Mouse (Mus musculus) heart, adult 18-20 months (tissue): Measurements from ENCODE around the gene 4930535I16Rik. TPM values are rescaled to one million over a fixed set of nuclear protein-coding genes. Genes with fewer than 3 reads are reported as not detected.
A peak's percentile ranks its signal among the peaks of the same experiment; 100 is the strongest.
"Not testable (repeated sequence)": the region's sequence is repeated elsewhere in the genome, so short reads cannot be mapped to it uniquely, and the experiment has no call there.

Experiments
- DNase-seq, 2 experiments: peaks; one replicate each; pipeline ENCODE4 v3.0.0; 2021 to 2022; ENCODE audit warnings: mixed read lengths in 1 of 2
- long read RNA-seq, 2 experiments: library from polyadenylated mRNA; stranded (forward); transcript quantifications; one replicate each; pipeline ENCODE4 v2.0.0; 2021
- total RNA-seq, 2 experiments: library from RNA; stranded (reverse); gene quantifications; 2 replicates each; pipeline ENCODE4 v1.2.3; 2021

4930535I16Rik gene
- not detected for total RNA-seq
- long read RNA-seq, experiment 1: 0 reads
- long read RNA-seq, experiment 2: 0 reads

DNA sequence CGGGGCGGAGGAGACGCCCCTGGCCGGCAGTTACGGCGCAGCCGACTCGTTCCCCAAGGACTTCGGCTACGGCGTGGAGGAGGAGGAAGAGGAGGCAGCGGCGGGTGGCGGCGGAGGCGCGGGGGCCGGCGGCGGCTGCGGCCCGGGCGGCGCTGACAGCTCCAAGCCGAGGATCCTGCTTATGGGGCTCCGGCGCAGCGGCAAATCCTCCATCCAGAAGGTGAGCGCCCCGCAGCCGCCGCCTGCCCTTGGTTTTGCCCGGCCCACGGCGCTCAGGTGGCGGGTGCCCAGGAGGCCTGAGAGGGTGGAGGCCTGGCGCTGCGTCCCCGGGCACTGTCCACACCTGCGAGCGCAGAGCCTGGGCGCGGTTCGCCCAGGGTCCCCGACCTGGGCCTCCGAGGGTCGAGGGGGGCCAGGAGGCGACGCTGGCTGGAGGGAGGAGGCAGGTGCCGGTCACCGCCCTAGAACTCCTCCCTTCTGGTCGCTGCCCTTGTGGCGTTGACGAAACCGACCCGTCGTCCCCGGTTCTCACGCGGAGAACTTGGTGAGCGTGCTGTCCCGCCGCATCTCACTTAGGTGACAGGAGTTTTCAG lies at the start of gene 4930535I16Rik:
4930535I16Rik (minus strand) TSS at position 475 of the 593 bp plus-strand sequence.
- peak in 1 of 2 experiments; percentile 26 for DNase-seq

- no peak for DNase-seq
Observed at GRCm38 (mm10) chr4:123962721-123963120, 44.9 kb upstream of the 4930535I16Rik start.

DNA sequence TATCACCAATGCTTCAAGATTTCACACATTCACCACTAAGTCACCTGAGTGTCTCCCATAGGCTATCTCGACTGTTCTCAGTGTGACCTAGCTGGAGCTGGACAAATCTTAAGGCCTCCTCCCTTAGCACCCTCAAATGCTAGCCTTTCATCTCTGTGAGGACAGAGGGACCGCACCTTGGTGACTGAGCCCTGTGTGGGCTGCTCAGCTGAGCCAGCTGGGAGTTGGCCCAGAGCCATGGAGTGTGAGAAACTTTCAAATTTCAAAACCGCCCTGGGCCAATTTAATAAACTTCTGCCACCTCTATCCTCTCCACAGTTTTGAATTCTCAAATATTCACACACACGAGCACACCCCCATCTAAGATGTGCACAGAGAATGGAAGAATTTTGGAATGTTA lies 43.1 kb upstream of the 4930535I16Rik start:
- DNase-seq: no peak

DNA sequence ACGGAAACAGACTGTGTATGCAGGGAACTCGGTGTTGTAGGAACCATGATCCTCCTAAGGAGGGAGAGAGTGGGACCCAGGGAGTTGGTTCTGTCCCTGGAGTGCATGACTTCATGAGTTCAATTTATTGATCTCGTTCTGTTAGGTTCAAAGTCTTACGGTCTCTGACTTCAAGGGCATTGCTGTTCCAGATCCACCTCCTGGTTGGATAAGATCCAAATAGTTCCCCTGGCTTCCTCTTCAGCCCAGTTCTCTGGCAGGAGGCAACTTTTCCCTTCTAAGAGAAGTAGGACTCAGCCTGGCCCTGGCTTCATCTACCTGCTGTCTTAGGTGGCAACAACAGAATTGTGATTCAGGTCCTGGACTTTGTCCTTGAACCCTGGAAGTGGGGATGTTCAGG lies 40.1 kb upstream of the 4930535I16Rik start:
- no peak for DNase-seq

- DNase-seq: no peak
Observed at GRCm38 (mm10) chr4:123957492-123957808, 39.6 kb upstream of the 4930535I16Rik start.

- peak; percentile 52 to 78 for DNase-seq
Observed at GRCm38 (mm10) chr4:123956703-123957491, 39.1 kb upstream of the 4930535I16Rik start.

- peak in 1 of 2 experiments; percentile 48 for DNase-seq
Observed at GRCm38 (mm10) chr4:123952059-123952458, 34.2 kb upstream of the 4930535I16Rik start.

GRCm38 (mm10) chr4:123949649-123950048 lies 31.8 kb upstream of the 4930535I16Rik start:
- DNase-seq: no peak

DNA sequence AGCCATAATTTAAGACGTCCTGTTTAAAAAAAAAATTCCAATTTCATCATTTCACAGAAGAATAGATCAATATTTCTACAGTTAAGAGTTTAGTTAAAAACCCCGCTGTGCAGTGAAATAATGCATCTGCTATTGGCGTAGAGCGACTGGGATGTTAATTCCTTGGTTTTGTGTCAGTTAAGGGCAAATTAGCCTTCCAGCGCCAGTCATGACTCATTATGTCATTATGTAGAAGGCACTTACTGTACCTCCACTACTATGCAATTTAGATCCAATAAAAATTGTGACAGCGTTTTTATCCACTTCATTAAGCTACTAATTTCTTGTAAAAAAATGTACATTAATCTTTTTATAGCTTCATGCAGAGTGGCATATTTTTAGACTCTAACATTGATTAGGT lies 31.1 kb upstream of the 4930535I16Rik start:
- DNase-seq: no peak

- DNase-seq: peak in 1 of 2 experiments; percentile 17
Observed at GRCm38 (mm10) chr4:123947149-123947548, 29.3 kb upstream of the 4930535I16Rik start.

- DNase-seq: no peak
Observed at GRCm38 (mm10) chr4:123946701-123947100, 28.9 kb upstream of the 4930535I16Rik start.

DNA sequence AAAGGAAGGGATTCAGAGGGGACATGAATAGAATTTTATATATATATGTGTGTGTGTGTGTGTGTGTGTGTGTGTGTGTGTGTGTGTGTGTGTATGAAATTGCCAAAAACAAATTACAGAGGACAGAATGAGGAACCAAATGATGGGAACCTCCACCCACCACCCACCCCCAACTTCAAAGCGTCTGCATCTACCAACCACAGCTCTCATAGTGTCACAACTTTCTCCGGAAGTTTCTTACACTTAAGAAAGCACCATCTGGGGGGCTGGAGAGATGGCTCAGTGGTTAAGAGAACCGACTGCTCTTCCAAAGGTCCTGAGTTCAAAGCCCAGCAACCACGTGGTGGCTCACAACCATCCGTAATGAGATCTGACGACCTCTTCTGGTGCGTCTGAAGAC lies 23.1 kb upstream of the 4930535I16Rik start:
- DNase-seq: not testable (repeated sequence)

DNA sequence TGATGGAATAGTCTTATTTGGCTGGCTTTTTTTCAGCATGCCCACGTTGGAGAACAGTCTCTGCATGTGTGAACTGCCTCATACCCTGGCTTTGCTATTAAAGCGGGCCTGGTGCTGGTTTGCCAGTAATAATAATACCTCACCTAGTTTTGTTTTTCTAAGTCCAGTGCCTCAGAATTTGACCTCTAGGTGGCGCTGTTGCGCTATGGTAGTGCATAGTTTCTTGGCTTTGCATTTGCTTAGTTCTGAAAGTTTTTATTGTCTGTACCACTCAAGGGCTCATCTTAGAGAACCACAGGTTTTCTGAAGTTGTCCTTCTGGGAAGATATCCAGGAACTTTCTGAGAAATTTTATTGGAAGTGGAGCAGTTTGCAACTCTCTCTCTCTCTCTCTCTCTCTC lies 22.0 kb upstream of the 4930535I16Rik start:
- DNase-seq: peak; percentile 50 to 87

- no peak for DNase-seq
Observed at GRCm38 (mm10) chr4:123936059-123936458, 18.2 kb upstream of the 4930535I16Rik start.

- DNase-seq: no peak
Observed at GRCm38 (mm10) chr4:123934306-123934705, 16.5 kb upstream of the 4930535I16Rik start.

DNA sequence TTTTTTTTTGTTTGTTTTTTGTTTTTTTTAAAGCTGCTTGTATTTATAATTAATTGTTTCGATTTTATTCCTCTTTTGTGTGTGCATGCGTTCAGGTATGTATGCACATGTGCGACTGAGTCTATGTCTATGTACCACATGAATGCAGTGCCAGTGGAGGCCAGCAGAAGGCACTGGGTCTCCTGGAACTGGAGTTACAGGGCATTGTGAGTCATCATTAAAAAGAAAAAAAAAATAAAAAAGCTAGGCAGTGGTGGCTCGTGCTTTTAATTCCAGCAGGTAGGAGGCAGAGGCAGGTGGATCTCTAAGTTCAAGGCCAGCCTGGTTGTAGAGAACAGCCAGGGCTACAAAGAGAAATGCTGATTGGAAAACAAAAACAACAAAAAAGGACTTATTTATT lies 12.2 kb upstream of the 4930535I16Rik start:
- no peak for DNase-seq

- DNase-seq: peak in 1 of 2 experiments; percentile 57
Observed at GRCm38 (mm10) chr4:123927961-123928360, 10.1 kb upstream of the 4930535I16Rik start.

- peak in 1 of 2 experiments; percentile 25 for DNase-seq
Observed at GRCm38 (mm10) chr4:123921055-123921565, 3.3 kb upstream of the 4930535I16Rik start.

GRCm38 (mm10) chr4:123918851-123919250 lies 1.0 kb upstream of the 4930535I16Rik start:
- DNase-seq: no peak

DNA sequence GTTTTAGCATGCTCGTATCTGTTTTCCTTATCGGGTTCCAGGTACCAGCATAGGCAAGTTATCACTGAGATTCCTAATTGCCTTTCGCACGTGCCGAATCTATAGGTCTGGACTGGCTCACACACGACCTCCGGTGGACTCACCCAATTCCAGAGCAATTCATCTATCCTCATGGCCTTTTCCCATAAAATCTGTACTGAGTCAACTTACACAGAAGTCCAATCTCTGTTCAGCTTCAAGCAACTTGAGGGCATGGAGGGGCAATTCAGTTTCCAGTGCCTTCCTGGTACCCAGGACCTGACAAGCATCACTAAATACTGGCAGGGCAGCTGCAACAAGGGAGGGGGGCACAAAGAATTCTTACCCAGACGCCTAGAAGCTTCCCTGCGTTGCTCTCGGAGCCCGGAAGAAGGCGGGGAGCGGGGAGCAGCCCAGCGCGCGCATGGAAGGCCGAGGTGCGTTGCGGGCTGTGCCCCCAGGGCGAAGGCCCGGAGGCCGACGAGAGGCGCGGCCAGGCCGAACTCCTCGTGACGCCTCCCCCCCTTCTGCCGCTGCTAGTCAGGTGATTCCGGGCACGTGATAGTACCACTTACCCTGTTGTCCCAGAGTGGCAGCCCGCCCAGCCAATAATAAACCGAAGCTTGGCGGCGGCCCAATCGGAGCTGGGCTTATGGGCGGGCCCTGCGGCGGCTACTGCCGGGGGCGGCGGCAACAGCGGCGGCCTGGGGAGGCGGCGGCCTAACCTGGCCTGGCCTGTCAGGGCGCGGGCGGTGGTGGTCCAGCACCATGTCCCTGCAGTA lies 874 bp downstream of the 4930535I16Rik start, which contains the start of gene Rragc:
Rragc (plus strand) TSS at position 699 of the 800 bp plus-strand sequence.
- peak; percentile 100 for DNase-seq

DNA sequence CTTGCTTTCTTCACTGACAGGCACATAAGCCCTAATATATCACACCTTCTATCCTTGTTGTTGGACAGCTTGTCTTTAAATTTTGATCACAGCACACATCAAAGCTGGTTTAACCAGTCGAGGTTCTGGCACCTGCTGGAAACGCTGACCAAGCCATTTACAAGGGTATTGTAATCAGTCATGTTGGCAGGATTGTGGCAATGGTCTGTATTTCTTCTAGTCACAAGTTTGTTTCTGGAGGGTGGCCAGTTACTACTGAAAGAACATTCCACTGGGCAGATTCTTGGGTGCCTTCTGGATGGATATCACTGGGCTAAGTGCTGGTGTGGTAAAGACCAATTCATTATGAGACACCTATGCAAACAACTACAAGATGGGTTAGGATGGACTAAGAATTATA lies 5.4 kb downstream of the 4930535I16Rik start:
- DNase-seq: peak; percentile 57 to 60

DNA sequence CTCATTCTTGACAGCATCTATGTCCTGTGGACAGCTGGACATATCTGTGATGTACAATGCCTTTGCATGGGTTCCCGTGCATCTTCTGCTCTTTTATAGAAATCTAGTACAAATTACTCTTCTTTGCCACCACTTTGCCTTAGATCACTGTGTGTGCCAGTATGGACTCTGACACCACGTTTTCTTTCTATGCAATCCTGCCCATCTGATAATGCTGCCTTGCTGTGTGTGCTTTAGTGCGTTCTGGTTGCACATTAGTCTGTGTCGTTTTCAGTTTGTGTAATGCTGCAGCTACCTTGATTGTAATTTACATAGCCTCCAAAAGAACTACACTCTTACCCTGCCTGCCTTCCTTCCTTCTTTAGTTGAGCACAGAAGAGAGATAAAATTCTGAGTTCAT lies 6.3 kb downstream of the 4930535I16Rik start:
- no peak for DNase-seq
